Mouse (Mus musculus): ENCODE results near the gene Dbx1.

DNA sequence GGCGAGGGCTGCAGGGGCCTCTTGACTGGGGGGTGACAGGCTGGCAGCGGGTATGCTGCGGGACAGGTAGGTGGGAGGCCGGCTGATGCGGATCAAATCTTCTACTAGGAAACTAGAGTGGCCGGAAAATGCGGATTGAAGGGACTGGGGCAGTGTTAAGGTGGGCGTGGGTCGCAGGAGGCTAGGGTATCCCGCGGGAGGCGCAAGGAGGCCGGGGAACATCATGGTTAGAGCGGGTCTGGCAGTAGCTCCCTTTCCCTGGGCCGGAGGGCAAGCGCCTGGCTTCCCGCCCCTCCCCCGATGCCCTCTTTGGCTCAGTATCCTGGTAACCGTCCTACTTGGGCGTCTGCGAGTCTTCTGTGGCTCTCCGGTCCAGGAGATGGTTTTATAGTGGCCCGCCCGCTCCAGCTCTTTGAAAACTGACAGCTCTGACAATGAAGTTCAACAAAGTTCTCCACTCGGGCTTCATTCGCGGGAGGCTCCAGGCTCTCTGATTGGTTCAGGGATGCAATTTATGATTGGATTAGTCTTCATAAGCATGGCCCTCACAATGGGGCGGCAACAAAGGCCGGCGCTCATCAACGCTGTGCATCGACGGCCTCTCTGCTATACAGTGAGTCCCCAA lies at the start of gene Dbx1:
- TF ChIP-seq POLR2A (IDR thresholded peaks at IDR 0.05; ENCODE audit: insufficient read depth, low read depth, low read length) (no peak), CTCF (IDR thresholded peaks at IDR 0.05; ENCODE audit: insufficient read depth, low read depth, low read length) (no peak)

All from olfactory bulb, adult 2 months (tissue).